Mouse (Mus musculus) c-Kit-positive CD71-positive TER-119-positive erythroid progenitor cells, embryonic 14.5 days (primary cell): ENCODE results near the gene Gnai2.

Source experiments
- DNase-seq: peaks from one replicate; pipeline ENCODE4 v3.0.0-alpha.2; 2013; ENCODE audit warnings: low spot score

Gene Gnai2

DNA sequence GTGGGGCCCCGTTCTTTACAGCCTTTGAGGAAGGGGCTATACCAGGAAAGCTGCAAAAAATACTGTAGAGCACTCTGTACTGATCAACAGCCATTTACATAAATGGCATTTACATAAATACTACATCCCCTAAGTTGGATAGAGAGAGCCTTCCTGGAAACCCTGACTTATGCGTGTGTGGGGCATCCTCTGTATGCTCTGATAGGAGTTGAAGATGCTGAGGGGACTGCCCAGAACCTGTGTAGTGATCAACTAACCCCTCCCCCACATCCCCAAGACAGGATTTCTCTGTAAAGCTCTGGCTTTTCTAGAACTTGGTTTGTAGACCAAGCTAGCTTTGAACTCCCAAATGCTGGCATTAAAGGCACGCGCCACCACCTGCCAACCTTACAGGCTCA lies 25.7 kb downstream of the Gnai2 start:
- no peak for DNase-seq

GRCm38 (mm10) chr9:107608741-107609432 lies 26.3 kb downstream of the Gnai2 start, which contains the start of gene Sema3b:
TSS of gene Sema3b (minus strand) at chr9:107609229.
- no peak for DNase-seq

GRCm38 (mm10) chr9:107607653-107608245 lies 27.4 kb downstream of the Gnai2 start:
- no peak for DNase-seq

GRCm38 (mm10) chr9:107607036-107607435 lies 28.1 kb downstream of the Gnai2 start:
- DNase-seq, result no peak

- DNase-seq, result no peak
Observed at GRCm38 (mm10) chr9:107606591-107606990, 28.6 kb downstream of the Gnai2 start.

GRCm38 (mm10) chr9:107605041-107605661 lies 30.0 kb downstream of the Gnai2 start:
- no peak for DNase-seq

DNA sequence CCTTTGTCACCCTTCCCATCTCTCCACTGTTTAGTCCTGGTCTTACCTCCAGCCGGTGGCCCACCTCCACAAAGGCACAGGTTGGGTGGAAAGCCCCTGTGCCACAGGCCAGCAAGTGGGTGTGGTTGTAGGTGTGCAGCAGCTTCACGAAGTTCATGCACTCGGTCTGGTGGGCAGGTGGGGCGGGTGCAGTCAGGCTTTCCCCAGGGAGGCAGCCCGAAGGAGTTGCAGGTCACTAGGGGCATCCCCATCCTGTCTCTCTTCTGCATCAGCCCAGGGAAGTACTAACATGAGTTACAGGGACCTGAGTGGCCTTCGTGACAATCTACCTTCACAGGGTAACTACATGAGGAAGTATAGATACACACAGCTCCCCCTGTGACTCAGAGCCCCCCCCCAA lies 31.9 kb downstream of the Gnai2 start:
- DNase-seq, result no peak

DNA sequence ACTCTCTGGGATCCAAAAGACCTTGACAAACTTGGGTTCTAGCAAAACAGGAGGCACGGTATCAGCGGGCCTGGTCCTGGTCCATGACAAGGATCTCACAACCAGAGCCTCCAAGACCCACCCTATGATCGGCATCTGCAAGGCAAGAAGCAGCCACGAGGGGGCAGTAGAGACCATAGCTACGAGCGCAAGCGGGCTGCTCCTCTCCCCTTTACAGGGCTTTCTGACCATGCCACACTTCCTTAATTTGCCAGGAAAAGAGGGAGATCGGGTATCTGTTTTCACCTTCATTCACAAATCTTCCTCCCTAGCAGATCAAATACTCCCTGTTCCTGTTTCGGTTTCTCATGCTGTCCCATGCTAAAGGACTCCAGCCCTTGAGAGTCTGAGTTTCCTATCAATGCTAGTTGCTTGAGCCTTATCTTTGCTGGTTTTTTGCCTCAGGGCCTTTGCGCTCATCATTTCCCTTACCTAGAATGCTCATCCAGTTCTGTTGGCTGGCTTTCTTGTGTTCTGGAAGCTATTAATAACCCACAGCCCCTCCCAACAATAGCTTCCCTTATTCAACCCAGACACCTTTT lies 33.0 kb downstream of the Gnai2 start:
- peak; percentile 88 for DNase-seq

- DNase-seq, result no peak
Observed at GRCm38 (mm10) chr9:107601275-107601674, 33.9 kb downstream of the Gnai2 start.

GRCm38 (mm10) chr9:107600745-107601144 lies 34.4 kb downstream of the Gnai2 start:
- no peak for DNase-seq

GRCm38 (mm10) chr9:107599842-107600241 lies 35.3 kb downstream of the Gnai2 start:
- no peak for DNase-seq

DNA sequence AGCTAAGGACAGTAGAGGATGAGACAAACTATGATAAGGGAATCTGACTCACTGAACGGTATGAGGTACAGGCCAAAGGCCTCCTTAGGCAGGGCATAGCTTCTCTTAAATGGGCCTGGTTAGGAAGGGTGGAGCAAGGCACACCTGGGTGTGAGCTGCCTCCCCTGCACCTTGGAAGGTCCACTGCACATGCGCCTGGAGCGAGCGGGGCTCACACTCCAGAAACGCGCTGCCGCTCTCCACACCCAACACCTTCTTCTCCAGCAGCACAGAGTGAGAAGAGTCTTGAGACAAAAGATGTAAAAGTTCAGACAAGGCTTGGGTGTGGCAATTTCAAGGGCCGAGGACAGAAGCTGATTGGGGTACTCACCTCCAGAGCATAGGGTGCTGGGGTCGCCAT lies 35.7 kb downstream of the Gnai2 start:
- no peak for DNase-seq

DNA sequence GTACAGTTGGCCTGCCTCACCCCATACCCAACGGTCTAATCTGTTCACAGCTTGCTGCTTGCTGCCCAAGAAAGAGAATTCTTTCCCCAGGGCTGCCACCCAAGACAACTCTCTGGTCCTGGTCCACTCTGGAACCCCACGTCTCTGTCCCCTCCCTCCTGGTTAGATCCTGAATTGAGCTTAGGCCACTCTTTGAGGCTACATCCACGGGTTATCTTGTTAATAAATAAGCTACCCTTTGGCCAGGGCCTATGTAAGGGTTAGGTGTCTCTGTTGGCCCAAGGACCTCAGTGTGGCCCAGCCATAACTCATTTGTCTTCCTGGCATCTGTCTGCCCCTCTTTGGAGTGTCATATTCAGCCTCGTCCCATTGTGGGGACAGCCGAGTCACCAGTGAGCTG lies 36.8 kb downstream of the Gnai2 start:
- DNase-seq, result no peak

GRCm38 (mm10) chr9:107596619-107597569 lies 38.3 kb downstream of the Gnai2 start:
- no peak for DNase-seq

DNA sequence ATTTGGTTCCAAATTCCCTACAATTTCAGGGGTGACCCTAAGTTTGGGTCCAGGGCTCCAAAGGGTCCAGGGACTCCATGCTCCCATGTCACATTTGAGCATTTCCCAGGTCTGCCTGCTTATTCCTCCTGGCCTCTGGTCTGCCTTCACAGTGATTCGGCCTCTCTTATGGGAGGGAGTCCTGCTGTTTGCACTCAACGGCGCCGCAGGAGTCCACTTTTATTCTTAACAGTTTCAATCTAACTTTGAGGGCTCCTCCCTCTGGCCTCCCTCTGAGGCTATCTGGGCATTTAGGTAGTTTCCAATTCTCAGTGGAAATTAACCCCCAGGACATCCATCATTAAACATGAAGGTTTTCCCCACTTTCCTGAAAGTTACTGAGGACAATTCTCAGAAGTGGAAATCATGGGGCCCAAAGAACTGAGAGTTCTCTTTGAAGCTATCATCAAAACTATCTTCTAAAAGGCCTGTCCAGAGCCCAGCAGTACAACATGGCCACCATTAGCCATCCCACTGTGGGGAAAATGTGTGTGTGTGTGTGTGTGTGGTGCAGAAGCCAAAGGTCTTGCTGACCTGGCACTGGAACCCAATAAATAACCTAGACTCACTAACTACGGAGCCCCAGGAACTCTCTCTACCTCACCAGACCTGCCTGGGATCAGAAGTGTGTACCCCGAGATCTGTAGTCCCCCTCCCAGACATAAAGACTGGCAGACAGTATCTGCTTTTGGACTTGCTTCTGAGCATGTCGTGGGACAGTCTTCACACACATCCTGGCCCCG lies 40.7 kb downstream of the Gnai2 start:
- DNase-seq, result no peak

- no peak for DNase-seq
Observed at GRCm38 (mm10) chr9:107593101-107593976, 41.8 kb downstream of the Gnai2 start.

DNA sequence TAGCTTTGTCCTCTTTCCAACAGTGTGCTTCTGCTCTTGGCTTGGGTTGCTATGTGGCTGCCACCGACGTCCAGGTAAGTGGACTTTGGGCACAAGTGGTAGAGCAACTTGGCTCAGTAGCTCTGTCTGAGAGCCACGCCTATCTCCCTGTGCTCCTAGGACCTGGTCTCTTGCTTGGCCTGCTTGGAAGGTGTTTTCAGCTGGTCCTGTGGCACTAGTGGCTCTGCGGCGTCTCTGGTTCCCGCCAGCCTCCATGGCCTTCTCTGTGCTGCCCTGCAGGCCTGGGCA lies 44.5 kb downstream of the Gnai2 start:
- no peak for DNase-seq

GRCm38 (mm10) chr9:107590058-107590772 lies 45.0 kb downstream of the Gnai2 start:
- peak; percentile 76 for DNase-seq

- peak; percentile 80 for DNase-seq
Observed at GRCm38 (mm10) chr9:107587833-107588639, 47.1 kb downstream of the Gnai2 start.
